Mouse (Mus musculus) spleen, postnatal 0 days (tissue): ENCODE measurements around the gene Olfr1393. TPM values are rescaled to one million over a fixed set of nuclear protein-coding genes. Genes with fewer than 3 reads are reported as not detected.

Experiments
- polyA plus RNA-seq: library from polyadenylated mRNA; unstranded; fragments of >200 nt; fragmentation: Nextera tagmentation; extraction: Ambion mirVana; gene quantifications from 2 replicates; pipeline ENCODE4 v1.2.1, GENCODE M21; 2015

The Olfr1393 gene
- 0.04 TPM in 1 of 2 replicates, not detected in the other for polyA plus RNA-seq

GRCm38 (mm10) chr11:49278222-49278621 is at the start of gene Olfr1393:
Olfr1393 (plus strand) TSS chr11:49278304.

DNA sequence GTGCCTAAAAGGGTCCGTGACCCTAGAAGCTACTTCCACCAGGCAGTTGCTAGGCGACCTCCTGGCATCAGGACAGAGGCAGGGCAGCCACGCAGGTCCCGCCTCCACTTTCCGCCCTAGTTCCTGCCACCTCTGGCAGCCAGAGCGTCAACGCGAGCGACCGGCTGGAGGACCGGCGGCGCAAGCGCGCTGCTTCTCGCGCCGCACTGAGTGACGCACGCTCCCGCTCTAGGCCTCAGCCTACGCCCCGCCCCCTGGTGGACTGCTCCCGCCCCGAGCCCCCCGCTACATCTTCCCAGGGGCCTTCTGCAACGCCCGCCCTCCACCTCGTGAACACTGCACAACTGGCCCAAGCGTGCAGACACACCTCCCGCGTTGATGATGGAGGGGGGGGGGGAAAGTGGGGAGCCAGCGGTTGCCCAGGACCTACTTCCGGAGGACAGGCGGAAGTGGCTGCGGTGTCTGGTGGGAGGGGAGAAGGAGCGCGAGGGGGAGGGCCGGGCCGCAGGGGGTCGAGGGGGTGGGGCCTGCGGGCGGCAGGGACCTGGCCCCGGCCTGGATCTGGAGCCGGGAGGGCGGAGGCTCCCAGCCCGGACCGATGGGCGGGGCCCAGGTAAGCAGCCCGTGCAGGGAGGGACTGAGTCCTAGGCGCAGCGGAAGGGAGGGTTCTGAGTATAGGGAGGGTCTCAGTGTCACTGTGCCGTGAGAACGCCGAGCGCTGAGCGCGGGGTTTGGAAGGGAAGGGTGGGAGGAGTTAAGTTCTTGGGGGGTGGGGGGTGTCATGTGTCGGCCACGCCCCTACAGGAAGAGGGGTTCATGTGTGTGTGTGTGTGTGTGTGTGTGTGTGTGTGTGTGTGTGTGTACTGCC is 34.1 kb upstream of the Olfr1393 start, which contains the start of gene Mgat1:
Gene Mgat1, plus strand, starts transcription at position 465 of the 868 bp plus-strand sequence.

GRCm38 (mm10) chr11:49284982-49285381 is 6.9 kb downstream of the Olfr1393 start, which contains the start of gene Olfr1392:
Olfr1392 (plus strand) TSS chr11:49285282.

DNA sequence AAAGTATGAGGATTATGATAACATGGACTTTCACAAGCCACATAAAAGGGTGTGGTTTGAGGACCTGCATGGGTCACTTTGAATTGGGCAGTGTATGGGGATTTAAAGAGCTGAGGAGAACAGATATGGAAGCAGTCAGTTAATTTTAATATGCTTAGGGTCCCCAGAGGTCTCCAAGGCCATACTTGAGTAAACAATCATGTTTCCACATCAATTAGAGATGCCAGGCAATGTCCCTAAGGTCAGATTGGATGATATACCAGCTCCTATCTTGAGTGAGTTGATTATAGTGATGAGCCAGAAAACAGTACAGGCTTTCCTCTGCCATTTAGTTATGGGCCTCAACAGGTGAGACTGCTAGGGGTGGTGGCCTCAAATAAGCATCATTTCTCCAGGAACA is 26.3 kb downstream of the Olfr1393 start, which contains the start of gene Olfr10:
Gene Olfr10, plus strand, starts transcription at position 301 of the 400 bp plus-strand sequence.

GRCm38 (mm10) chr11:49322442-49322841 is 44.3 kb downstream of the Olfr1393 start, which contains the start of gene Olfr1391:
Olfr1391 (plus strand) TSS chr11:49322742.

Other genes starting within 250 kb of the Olfr1393 start
- 3.0 and 4.7 TPM in 2 replicates for gene 9930111J21Rik2, start 227.1 kb upstream of the Olfr1393 start, polyA plus RNA-seq
- 5.2 and 8.0 TPM in 2 replicates for gene Tgtp2, start 214.1 kb upstream of the Olfr1393 start, polyA plus RNA-seq
- 14.6 and 19.2 TPM in 2 replicates for gene Ifi47, start 201.7 kb upstream of the Olfr1393 start, polyA plus RNA-seq
- gene Olfr1396, start 163.4 kb upstream of the Olfr1393 start, polyA plus RNA-seq = 0.05 and 0.25 TPM in 2 replicates
- not detected in 2 replicates for gene Olfr1395, start 136.0 kb upstream of the Olfr1393 start, polyA plus RNA-seq
- not detected in 2 replicates for gene Olfr1394, start 123.9 kb upstream of the Olfr1393 start, polyA plus RNA-seq
- 2.3 and 3.0 TPM in 2 replicates for gene Btnl9, start 91.1 kb upstream of the Olfr1393 start, polyA plus RNA-seq
- gene Zfp62, start 75.0 kb upstream of the Olfr1393 start, polyA plus RNA-seq = 14.1 and 14.2 TPM in 2 replicates
- 41.9 and 46.3 TPM in 2 replicates for gene Mgat1, start 34.1 kb upstream of the Olfr1393 start, polyA plus RNA-seq
- not detected in 2 replicates for gene Olfr1392, start 7.0 kb downstream of the Olfr1393 start, polyA plus RNA-seq
- not detected in 2 replicates for gene Olfr10, start 26.4 kb downstream of the Olfr1393 start, polyA plus RNA-seq
- not detected in 2 replicates for gene Olfr1391, start 44.4 kb downstream of the Olfr1393 start, polyA plus RNA-seq
- not detected in 2 replicates for gene Olfr1390, start 56.9 kb downstream of the Olfr1393 start, polyA plus RNA-seq
- not detected in 2 replicates for gene Olfr1389, start 144.8 kb downstream of the Olfr1393 start, polyA plus RNA-seq
- 0.04 TPM in 1 of 2 replicates, not detected in the other for gene Olfr1388, start 158.3 kb downstream of the Olfr1393 start, polyA plus RNA-seq
- not detected in 2 replicates for gene Olfr1387, start 177.0 kb downstream of the Olfr1393 start, polyA plus RNA-seq
- not detected in 2 replicates for gene Olfr1386, start 186.7 kb downstream of the Olfr1393 start, polyA plus RNA-seq
- gene Olfr1385, start 210.8 kb downstream of the Olfr1393 start, polyA plus RNA-seq = not detected in 2 replicates
- not detected in 2 replicates for gene Olfr1384, start 228.4 kb downstream of the Olfr1393 start, polyA plus RNA-seq
- not detected in 2 replicates for gene Olfr1383, start 241.3 kb downstream of the Olfr1393 start, polyA plus RNA-seq
- not detected in 2 replicates for gene Olfr1382, start 249.9 kb downstream of the Olfr1393 start, polyA plus RNA-seq